Mouse (Mus musculus): Measurements from ENCODE around the gene Vmn1r65.
"Not testable (repeated sequence)": the region's sequence is repeated elsewhere in the genome, so short reads cannot be mapped to it uniquely, and the experiment has no call there.

Vmn1r65 gene

DNA sequence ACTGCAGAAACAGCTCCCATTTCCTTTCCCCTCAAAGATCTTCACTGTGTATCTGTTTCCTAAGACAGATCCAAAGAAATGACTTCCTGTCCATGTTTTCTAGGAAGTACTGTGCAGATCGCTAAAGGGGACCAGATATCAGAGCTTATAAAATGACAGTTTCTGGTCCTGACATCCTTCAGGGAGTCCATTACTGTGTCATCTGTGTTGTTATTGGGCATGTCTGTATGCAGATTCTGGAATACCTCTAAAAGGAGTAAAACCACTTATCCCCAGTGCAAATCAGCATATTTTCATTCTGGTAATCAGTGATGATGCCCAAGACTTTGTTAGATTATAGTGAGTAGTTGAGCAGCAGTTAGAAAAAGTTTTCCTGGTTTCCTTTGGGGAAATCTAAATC, at the start of gene Vmn1r65:
TSS of gene Vmn1r65 (minus strand) at position 101 of the 400 bp plus-strand sequence.
- no peak for DNase-seq

DNA sequence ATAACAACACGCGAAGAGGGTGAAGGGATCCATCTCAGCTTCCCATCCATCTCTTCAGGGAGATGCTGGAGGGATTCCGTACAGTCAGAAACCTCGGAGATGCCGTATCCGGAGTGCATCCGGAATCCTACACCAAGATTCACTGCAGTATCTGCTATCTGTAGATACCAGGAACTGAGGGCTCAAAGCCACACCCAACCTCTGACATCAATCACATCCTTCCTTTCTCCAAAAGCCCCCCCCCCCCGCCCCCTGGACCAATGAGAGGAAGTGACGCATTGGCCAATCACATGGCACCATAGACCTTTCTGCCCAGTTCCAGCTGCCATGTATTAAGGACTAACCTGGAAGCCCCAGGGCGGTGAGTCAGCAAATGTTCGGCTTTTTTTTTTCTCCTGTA, 34.1 kb upstream of the Vmn1r65 start, which contains the start of gene Nlrp4c:
TSS of gene Nlrp4c (plus strand) at position 301 of the 400 bp plus-strand sequence.
- DNase-seq: no peak

DNA sequence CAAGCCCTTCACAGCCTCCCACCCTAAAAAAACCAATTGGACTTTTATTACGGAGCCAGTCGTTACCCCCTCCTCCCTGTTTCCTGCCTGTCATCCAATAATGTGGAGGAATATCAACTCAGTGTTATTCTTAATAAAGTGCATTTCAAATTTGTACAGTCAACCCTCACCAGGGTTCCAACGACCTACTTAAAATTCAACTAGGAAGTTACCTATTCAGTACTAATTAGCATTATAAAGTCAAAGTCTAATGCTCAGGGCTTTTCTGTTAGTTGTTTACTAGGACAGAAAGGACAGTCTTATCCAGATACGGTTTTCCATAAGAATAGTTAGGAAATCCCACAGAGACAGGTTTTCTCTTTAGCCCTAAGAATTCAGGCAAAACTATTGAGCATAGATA, 28.4 kb downstream of the Vmn1r65 start:
- DNase-seq: not testable (repeated sequence)

DNA sequence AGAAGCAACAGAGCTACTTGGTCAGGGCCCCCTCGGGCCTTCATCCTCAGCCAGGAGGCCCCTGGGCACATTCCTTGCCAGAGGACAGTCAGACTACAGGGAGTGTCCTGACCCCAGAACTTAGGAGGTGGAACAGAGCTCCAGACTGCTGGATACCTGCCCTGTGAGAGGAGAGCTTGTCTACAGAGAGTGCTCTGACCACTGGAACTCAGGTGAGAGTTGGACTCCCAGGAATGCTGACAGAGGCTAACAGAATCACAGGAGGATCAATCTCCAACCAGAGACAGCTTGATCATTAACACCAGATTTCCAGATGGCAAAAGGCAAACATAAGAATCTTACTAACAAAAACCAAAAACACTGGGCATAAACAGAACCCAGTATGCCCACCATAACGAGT, 38.3 kb downstream of the Vmn1r65 start:
- not testable (repeated sequence) for DNase-seq

All from cerebellum, adult 11-12 months (tissue).